Mouse (Mus musculus) olfactory bulb, adult 2 months (tissue): Measurements from ENCODE around the gene Tarbp1.

Experiments used
- CTCF ChIP-seq: fragments of 200-500 bp; IDR thresholded peaks from 2 replicates; pipeline ENCODE4 v1.5.1; 2012; ENCODE audit warnings: low read depth, mild to moderate bottlenecking, low read length, moderate library complexity; ENCODE audit not compliant: insufficient read depth
- POLR2A ChIP-seq: fragments of 200-500 bp; IDR thresholded peaks from 2 replicates; pipeline ENCODE4 v1.6.1; 2012; ENCODE audit warnings: mild to moderate bottlenecking, low read depth, low read length, moderate library complexity; ENCODE audit not compliant: insufficient read depth

DNA sequence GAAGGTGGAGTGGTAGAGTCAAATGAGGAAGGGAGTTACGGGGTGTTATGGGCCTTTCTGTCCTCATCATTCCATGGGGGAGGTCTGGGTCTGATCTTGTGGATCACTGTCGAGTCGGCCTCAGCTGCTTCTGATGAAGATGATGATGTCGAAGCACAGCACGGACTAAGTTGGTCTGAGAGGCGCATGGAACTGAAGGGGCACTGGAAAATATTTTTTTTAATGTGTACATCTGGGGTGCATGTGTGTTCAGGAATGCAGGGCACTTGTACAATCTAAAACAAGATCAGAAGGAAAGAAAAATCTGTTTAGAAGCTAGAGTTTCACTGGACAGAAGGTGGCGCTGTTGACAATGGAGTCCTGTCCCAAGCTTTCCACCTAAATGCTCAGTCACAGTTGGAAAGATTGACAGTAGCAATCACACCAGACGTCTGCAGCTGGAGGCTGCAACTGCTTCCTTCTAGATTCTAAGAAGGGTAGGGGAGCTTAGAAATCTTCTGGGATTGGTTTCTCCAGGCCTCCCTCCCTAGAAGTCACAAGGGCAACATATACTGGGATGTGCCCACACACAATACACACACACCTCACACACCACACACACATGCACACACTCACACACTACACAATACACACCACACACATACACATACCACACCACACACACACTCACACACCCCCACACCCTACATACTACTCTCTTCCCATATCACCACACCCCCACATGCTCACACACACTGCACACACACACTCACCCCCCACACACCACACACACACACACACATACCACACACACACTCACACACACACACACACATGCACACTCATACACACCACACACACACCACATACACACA lies 6.9 kb upstream of the Tarbp1 start:
- TF ChIP-seq CTCF: no peak
- TF ChIP-seq POLR2A: no peak
